10 mouse cellular contexts compared by ENCODE assay signal in genomic region chr5:123324242-123324641, GRCm38 (mm10). TPM values are rescaled to one million over a fixed set of nuclear protein-coding genes. Genes with fewer than 3 reads are reported as not detected.
DNase-seq lines count a peak whose midpoint lies in the region; ATAC-seq lines count a peak whose summit lies in the region.
"Had no signal": no experiment of that assay in that cellular context is flagged by ENCODE, and none has a peak within 500 bp of the region (broad histone marks: within the 10 kb centered on the region; RNA-seq: fewer than 3 reads in every experiment).

No protein-coding gene starts in this region.

- no peak overlapping the region for H3K9ac ChIP-seq in forebrain, embryonic 12.5 days
- H3K9ac ChIP-seq: liver, embryonic 13.5 days had no signal

- peak overlapping the region; percentile 32 for H3K27ac ChIP-seq in forebrain, embryonic 12.5 days
- H3K27ac ChIP-seq: liver, embryonic 13.5 days had no signal

- no peaks in the 10 kb centered on the region for H3K27me3 ChIP-seq in forebrain, embryonic 12.5 days

- no peaks in the 10 kb centered on the region for H3K36me3 ChIP-seq in forebrain, embryonic 12.5 days (replicated peaks)
- H3K36me3 ChIP-seq: liver, embryonic 13.5 days had no signal

- intact Hi-C loops in heart, postnatal 10 days (cut with DNase I) = no loop called here

- peak; percentile 56 to 69 for DNase-seq in cerebellum, postnatal 14 days
- DNase-seq in ES-CJ7 (ENCODE audit: low read depth, low spot score) = peak; percentile 46
- DNase-seq in mesoderm, embryonic 11.5 days (ENCODE audit: low read depth, low spot score) = peak; percentile 55
- DNase-seq in heart, postnatal 10 days = no peak
- DNase-seq in adrenal gland, postnatal 10 days = no peak
- DNase-seq: adrenal gland, postnatal 36 days; liver, embryonic 13.5 days had no signal

- peaks cover 20% of the 10 kb centered on the region for H3K4me1 ChIP-seq in forebrain, embryonic 12.5 days
- H3K4me1 ChIP-seq: liver, embryonic 13.5 days had no signal

- no peak overlapping the region for H3K4me3 ChIP-seq in forebrain, embryonic 12.5 days (replicated peaks)
- H3K4me3 ChIP-seq: liver, embryonic 13.5 days had no signal

- ATAC-seq in cerebellum, adult (ENCODE audit: insufficient number of reproducible peaks, low FRiP score, low TSS enrichment) = no peak
- no peak for ATAC-seq in forebrain, embryonic 12.5 days (ENCODE audit: low FRiP score)
- ATAC-seq in monocyte, adult 5-6 weeks (replicated peaks; ENCODE audit: insufficient number of reproducible peaks, low FRiP score, low TSS enrichment, poor library complexity, severe bottlenecking) = no peak

- no peaks in the 10 kb centered on the region for H3K9me3 ChIP-seq in forebrain, embryonic 12.5 days

- WGBS in forebrain, embryonic 12.5 days = 9% methylated on average over 15 of the region's 15 CpGs

- H3K4me2 ChIP-seq in forebrain, embryonic 12.5 days = peak overlapping the region; percentile 32
- H3K4me2 ChIP-seq: liver, embryonic 13.5 days had no signal

RNA-seq across cellular contexts. Expression of gene Bcl7a, which starts 19.4 kb away (rescaled TPM):
- polyA plus RNA-seq in forebrain, embryonic 12.5 days (2016; fragmentation: Nextera tagmentation; extraction: Ambion mirVana) = 64.4 and 66.5 TPM in 2 replicates
- total RNA-seq in heart, postnatal 10 days (2021) = 10 to 100 TPM; 11.9 to 14.2 TPM
- total RNA-seq in monocyte, adult 5-6 weeks (2017) = 1.3 to 5.0 TPM (median 2.7 TPM) in 3 replicates
- total RNA-seq in adrenal gland, postnatal 10 days (2021) = 10 to 100 TPM; 14.1 to 20.6 TPM

Comparison
In these comparisons a context has a peak if more than half of its experiments do, and no peak if none do; other contexts are left out.
1. DNase-seq: peak in cerebellum, postnatal 14 days (2 of 2), ES-CJ7 (single experiment) and mesoderm, embryonic 11.5 days (single experiment); none in heart, postnatal 10 days (0 of 2) and adrenal gland, postnatal 10 days (single experiment).